Mouse (Mus musculus): ENCODE data around the gene Gstp2.

Gene Gstp2

DNA sequence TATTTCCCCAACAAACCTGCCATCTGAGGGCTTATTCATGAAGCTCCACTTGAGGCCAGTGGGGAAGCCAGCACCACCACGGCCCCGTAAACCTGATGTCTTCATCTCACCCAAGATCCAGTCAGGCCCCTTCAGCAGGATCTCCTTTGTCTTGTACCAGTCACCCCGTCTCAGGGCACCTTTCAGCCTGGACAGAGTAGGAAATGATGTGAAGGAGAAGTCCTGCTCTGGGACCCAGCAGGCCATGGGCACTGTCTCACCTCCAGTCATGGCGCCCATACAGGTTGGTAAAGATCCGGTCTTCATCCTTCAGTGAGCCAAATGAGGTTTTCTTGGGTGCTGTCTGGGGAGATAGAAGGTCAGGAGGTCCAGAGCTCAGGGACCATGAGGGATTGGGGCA, 34.7 kb downstream of the Gstp2 start:
- DNase-seq (ENCODE audit: low spot score) = no peak

DNA sequence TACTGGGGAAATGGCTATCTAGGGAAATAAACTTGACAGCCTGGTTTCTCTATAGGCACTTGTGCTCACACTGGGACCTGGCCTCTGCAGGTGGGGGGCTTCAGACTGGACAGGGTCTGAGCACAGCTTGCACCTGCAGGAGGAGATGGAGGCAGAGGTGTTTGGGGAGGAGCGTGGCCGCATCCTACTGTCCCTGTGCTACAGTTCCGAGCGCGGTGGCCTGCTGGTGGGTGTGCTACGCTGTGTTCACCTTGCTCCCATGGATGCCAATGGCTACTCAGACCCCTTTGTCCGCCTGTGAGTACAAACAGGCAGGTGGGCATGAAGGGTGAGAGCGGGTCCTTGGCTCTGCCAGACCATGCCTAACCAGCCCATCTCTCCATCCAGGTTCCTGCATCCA, 39.9 kb downstream of the Gstp2 start:
- no peak for DNase-seq (ENCODE audit: low spot score)

DNA sequence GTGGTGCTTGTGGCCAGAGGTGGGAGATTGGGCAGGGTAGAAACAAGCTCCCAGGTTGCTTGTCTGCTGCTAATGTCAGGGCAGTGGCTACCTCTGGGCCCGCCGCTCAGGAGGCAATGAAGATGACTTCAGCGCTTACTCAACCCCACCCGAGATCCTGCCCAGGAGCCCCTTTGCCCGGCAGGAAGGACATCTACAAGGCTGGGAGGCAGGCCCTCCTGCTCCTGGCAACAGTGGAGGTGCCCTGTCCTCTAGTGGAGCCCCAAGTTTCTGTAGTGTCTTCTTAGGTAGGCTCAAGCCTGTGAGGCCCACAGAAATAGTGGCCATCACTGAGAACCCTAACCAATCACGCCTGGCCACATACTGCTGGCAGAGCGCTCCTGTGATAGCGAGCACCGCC, 40.7 kb downstream of the Gstp2 start:
- no peak for DNase-seq (ENCODE audit: low spot score)

DNA sequence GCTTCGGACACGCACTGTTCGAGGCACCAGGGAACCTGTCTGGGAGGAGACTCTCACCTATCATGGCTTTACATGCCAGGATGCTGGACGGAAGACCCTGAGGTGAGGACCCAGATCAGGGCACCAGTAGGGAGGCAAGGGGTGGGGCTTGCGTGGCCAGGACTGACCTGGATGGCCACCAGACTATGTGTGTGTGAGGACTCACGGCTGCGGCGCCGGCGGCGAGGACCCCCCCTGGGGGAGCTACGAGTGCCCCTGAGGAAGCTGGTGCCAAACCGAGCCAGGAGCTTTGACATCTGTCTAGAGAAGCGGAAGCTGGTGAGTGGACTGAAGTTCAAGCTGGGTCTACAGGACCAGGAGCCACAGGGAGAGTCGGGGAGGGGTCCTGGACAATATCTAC, 41.5 kb downstream of the Gstp2 start:
- no peak for DNase-seq (ENCODE audit: low spot score)

DNA sequence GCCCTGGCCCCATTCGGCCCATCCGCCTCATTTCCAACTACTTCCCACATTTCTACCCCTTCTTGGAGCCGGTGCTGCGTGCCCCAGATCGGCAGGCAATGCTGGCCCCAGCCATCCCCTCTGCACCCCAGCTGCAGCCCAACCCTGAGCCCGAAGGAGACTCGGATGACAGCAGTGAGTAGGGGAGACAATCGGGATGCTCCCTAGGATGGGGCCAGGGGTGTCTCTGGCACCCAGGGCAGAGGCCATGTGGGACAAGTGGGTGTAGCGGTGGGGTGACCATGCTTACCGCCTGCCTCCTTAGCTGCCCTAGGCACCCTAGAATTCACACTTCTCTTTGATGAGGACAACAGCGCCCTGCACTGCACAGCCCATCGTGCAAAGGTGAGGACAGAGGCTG, 42.2 kb downstream of the Gstp2 start:
- no peak for DNase-seq (ENCODE audit: low spot score)

DNA sequence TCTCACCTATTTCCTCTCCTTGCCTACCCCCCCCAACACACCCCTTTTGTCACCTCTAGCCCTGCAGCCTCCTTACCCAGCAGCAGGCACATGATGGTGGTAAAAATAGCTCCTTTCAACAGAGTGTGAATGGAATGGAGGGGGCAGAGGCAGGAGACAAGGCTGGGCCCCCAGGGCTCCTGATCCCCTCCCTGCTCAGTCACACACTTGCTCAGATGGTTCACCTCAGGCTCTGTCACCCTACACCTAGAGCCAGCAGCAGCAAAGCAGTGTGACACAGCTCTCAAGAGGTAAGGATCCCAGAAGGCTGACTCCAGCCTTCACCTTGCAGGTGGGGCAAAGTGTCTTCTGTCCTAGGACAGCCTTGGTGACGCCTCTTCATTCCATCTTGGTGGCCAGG, 42.7 kb downstream of the Gstp2 start, which contains the start of gene Doc2g:
Gene Doc2g, plus strand, starts transcription at position 202 of the 400 bp plus-strand sequence.
- no peak for DNase-seq (ENCODE audit: low spot score)

DNA sequence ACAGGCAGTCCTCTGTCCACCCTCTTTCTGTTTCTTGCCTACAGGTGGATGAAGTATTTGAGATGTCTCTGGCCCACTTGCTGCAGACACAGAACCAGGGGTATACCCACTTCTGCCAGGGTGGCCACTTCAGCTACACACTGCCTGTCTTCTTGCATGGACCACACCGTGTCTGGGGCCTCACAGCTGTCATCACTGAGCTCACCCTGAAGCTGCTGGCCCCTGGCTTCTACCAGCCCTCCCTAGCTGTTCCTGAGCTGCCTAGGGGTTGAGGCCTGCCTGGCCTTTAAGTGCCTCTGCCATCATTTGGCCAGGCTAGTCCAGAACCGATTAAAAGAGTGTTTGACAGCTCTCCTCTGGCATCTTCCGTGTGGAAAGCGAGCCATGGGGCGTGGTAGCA, 44.1 kb downstream of the Gstp2 start:
- DNase-seq (ENCODE audit: low spot score) = no peak

DNA sequence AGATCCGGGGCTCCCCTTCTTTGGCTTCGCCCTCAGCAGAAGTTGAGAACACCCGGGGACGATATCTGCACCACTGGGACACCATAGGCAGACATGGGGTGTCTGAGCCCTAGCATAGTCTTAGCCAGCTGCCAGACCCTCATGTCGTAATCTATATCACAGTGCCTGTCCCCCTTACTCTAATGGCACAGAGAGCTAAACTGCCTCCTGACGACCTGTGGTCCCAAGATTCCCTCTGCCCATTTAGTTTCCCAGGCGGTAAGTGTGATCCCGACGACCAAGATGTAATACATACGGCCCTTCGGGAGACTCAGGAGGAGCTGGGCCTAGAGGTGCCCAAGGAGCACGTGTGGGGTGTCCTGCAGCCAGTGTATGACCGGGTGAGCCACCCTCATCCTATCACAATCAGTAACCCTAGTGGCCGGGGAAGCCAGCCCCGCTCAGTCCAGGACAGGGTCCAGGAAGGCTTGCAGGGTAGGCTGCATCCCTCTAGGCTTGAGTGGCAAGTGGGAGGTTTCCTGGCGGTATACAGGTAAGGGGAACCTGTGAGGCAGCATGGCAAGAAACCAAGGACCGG, 44.8 kb downstream of the Gstp2 start:
- no peak for DNase-seq (ENCODE audit: low spot score)

DNA sequence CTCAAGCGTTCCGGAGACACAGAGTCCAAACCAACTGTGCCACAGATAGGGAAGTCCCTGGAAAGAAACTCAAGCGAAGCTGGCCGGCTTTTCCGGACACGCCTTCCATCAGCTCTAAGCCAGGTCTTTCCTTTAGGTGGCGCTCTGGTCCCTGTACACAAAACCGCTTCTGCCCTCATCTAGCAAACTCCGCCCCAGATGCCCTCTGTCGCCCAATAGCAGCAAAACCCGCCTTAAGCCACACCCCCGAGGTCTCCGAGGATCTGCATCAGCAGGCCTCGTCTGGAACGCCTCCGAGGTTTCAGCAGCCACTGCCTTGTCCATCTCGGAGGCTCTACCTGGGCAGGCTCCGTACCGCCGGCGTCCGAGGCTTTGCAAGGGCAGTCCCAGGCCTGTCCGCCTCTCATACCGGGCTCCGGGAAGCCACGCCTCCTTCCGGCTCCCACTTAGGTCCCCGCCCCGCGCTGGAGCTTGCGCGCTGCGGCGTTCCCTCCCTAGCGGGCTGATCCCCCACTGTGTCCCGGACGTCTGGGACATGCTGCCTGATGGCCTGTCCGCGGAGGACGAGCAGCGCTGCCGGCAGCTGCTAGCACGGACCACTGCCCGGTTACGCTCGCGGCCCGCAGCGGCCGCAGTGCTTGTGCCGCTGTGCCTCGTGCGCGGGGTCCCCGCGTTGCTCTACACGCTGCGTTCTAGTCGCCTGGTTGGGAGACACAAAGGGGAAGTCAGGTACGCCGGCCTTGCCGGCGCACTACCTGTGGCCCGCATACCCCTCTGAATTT, 45.5 kb downstream of the Gstp2 start, which contains the start of the genes Nudt8 and Gm49405:
Gene Nudt8, plus strand, starts transcription at position 462 of the 782 bp plus-strand sequence.
Gene Gm49405, plus strand, starts transcription at position 508 of the 782 bp plus-strand sequence.
- peak; percentile 94 for DNase-seq (ENCODE audit: low spot score)

DNA sequence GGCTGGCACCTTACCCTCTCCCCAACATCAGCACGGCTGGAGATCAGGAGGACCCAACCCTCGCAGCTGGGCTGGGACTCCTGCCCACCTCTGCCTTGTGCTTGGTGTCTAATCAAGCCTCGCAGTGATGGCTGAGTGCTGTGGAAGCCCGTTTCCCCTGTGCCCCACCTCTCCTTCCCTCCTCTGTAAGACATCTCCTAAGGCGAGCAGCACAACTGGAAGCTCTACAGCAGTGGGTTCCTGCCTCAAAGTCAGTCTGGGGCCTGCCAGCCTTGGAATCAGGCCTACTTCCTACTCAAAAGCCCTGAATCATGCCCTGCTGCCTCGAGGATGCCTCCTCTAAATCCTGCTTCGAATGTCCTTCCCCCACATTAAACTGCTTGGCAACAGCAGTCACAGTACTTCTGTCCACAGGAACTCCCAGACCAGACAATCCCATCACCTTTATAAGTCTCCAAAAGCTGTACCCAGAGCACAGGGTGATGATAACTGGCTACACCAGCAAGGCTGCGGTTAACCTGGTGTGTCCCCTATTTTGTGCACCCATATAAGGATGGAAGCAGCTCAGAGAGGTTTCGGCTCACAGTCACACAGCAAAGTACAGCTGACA, 46.6 kb downstream of the Gstp2 start:
- DNase-seq (ENCODE audit: low spot score) = no peak

DNA sequence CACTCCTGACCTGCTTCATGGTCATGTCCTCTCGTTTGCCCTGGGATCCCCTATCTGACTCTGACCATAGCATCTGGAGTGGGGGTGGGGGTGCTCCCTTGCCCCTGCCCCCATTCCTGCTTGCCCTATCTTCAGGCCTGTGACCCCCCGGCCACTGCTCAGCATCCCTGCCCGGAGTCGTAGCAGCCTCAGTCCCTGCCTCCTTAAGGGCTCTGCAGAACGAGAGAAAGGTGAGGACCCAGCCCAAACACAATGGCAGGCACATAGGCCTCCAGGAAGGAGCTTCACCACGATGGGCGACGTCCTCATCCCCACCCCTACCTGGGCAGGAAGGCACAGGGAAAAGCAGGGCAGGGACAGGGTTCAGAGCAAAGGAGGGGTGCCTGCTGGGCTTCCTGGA, 47.5 kb downstream of the Gstp2 start:
- no peak for DNase-seq (ENCODE audit: low spot score)

DNA sequence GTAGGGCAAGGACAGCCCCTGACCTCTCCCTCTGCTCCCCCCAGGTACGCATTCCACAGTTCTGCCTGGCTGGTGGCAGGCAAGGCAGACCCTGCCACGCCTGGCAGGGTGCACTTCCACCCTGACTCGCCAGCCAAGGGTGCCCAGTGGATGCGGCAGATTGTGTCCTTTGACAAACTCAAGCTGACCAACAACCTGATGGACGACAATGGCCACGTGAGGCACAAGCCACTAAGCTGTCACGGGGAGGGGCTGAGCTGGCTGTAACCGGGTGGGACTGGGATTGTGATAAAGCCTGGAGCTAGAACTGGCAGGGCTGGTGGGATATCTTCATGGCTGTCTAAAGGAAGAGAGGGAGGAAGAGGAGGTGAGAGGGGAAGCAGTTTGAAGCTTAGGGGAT, 48.6 kb downstream of the Gstp2 start:
- no peak for DNase-seq (ENCODE audit: low spot score)

DNA sequence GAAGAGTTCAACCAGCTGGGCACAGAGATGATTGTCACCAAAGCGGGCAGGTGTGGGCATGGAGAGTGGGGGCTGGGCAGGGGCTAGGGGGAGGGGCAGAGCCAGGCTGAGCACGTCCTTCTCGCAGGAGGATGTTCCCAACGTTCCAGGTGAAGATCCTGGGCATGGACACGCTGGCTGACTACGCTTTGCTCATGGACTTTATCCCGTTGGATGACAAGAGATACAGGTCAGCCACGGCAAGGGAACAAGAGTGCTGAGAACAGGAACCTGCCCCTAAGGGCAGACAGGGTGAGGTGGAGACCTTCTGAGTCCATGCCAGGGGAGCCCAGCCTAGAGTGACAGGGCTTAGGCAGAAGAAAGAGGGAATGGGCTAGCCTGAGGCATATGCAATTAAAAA, 49.1 kb downstream of the Gstp2 start:
- no peak for DNase-seq (ENCODE audit: low spot score)

DNA sequence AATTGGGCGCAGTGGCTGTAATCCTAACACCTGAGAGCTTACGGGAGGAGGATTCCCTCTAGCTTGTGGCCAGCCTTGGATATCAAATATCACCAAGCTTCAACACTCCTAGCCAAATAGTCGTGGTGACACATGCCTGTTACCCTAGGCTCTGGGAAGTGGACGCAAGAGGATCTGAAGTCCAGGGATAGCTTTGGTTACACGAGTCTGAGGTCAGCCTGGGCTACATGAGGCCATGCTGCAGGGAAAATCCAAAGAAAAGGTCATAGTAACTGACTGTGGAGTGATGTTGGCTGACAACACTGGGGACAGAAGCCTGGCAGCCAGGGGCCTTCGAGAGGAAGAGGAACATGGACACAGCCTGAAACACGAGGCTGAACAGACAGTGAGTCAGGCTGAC, 49.7 kb downstream of the Gstp2 start:
- DNase-seq (ENCODE audit: low spot score) = no peak

DNA sequence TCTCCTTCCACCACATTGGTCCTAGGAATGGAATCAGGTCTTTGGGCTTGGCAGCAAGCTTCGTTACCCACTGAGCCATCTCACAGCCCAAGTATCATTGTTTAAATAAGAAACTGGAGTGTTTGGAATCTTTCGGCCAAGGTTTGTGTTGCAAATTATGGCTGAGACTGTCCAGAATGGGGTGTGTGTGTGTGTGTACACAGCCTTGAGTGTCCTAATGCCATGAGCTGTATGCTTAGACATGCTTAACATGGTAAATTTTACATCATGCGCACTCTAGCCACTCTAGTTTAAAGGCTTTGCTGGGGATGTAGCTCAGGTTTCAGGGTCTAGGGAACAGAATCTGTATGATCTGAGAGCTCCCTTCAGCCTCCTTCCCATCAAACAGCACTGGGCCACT, 50.3 kb downstream of the Gstp2 start:
- no peak for DNase-seq (ENCODE audit: low spot score)

DNA sequence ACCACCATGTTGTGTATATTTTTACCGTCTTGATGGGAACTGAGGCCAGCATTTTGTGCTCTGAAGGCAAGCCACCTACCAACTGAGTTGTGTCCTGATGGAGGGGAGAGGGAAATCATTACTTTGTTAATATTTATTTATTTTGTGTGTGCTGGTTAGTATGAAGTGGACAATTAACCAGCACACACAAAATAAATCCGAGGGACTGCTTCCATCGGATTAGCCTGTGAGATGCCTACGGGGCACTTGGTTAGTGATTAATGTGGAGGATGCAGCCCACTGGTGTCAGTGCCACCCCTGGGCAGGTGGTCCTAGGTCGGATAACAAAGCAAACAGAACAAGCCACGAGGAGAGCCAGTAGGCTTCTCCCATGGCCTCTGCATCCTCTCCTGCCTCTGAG, 50.9 kb downstream of the Gstp2 start:
- no peak for DNase-seq (ENCODE audit: low spot score)

DNA sequence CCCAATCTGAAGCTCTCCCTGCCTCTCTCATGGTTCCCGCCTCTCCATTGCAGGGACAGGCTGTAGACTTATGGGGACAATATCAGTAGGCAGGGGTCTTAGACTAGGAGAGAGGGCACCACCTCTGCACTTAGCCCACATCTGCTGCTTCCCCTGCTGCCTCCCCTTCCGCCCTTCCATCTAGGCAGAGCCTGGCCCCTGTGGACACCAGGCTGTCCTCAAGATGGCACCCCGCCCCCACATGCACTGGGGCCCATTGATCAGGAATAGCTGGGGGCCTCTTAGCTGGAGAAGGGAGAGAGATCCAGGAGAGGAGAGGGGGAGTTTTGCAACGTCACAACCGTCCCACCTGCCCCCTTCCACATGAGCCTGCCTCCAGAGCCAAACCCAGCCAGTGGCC, 53.4 kb downstream of the Gstp2 start, which contains the start of gene Tbx10:
Gene Tbx10, plus strand, starts transcription at position 337 of the 400 bp plus-strand sequence.
- no peak for DNase-seq (ENCODE audit: low spot score)

DNA sequence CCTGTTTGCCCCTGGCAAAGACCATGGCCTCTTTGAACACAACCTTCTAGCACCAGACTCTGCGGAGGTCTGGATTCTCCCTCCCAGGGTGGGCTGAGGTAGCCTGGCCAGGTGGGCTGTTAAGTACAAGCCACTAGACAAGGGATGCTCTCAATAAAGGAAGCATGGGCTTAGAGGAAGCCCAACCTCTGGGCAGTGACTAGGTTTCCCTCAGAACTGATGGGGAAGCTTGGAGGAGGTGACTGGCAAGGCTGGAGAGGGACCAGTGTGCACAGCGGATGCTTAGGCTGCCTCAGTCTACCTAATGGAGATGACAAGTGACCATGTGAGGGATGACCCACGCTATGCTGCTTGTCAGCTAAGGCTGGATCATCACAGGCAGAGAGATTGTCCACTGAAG, 53.9 kb downstream of the Gstp2 start:
- DNase-seq (ENCODE audit: low spot score) = no peak

DNA sequence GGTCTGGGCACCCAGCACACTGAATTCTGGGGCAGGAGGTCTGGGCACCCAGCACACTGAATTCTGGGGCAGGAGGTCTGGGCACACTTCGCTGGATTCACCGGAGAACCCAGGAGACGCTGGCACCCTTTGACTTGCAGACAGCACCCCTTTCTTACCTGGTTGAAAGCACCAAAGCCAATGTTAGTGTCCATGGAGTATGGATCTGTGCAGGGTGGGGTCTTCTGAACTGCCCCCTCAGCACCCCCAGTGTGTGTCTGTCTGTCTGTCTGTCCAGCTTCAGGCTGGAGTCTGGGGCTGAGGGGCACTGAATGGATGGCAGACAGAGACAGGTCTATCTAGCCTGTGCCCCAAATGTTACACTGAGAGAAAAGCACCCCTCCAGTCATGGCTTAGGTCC, 54.3 kb downstream of the Gstp2 start:
- no peak for DNase-seq (ENCODE audit: low spot score)

DNA sequence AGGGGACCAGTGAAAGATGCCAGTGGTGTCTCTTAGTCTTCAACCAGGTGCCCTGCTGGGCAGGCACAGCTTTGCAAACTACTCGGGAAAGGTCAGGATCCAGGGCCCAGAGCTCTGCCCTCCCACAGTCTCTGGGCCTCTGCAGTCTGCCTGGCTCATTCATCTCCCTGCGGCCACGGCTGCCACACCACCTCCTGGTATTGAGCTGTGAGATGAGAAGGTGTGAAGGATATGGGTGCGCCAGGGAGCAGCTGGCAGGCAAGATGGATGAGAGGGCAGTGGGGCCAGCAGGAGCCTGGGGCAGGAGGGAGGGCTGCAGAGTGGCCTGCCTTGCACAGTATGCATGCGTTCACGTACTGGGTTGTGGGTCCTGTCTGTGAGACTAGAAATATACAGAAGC, 55.0 kb downstream of the Gstp2 start:
- no peak for DNase-seq (ENCODE audit: low spot score)

Data from testis, postnatal 14 days (tissue).